Mouse (Mus musculus): ENCODE measurements around the gene Olfr457. TPM values are rescaled to one million over a fixed set of nuclear protein-coding genes. Genes with fewer than 3 reads are reported as not detected.
"Not testable (repeated sequence)": the region's sequence is repeated elsewhere in the genome, so short reads cannot be mapped to it uniquely, and the experiment has no call there.

Olfr457 gene
- polyA plus RNA-seq, 1 experiment: not detected

GRCm38 (mm10) chr6:42484633-42485032, 8.5 kb upstream of the Olfr457 start:
- no peaks in the 10 kb centered on the region for H3K27me3 ChIP-seq (ENCODE audit: control insufficient read depth, insufficient read depth, low read length, poor library complexity, severe bottlenecking)
- no peak overlapping the region for H3K4me3 ChIP-seq (ENCODE audit: low read depth, low read length)
- H3K9me3 ChIP-seq (replicated peaks; ENCODE audit: control insufficient read depth, insufficient read depth, low read length, poor library complexity, severe bottlenecking): no peaks in the 10 kb centered on the region
- H3K36me3 ChIP-seq (ENCODE audit: control insufficient read depth, insufficient read depth, low read length, poor library complexity, severe bottlenecking): no peaks in the 10 kb centered on the region
- H3K9ac ChIP-seq (ENCODE audit: low read depth, poor library complexity, severe bottlenecking): no peak overlapping the region
- no peaks in the 10 kb centered on the region for H3K4me1 ChIP-seq (ENCODE audit: control insufficient read depth, insufficient read depth, low read length)
- TF ChIP-seq CTCF (IDR thresholded peaks at IDR 0.05; ENCODE audit: low read depth, low read length) (no peak), POLR2A (IDR thresholded peaks at IDR 0.05; ENCODE audit: insufficient read depth, low read length) (no peak), EP300 (IDR thresholded peaks at IDR 0.05; ENCODE audit: insufficient read depth, low read depth, low read length) (no peak)
- no peak overlapping the region for H3K27ac ChIP-seq (ENCODE audit: insufficient read depth, low read length)

DNA sequence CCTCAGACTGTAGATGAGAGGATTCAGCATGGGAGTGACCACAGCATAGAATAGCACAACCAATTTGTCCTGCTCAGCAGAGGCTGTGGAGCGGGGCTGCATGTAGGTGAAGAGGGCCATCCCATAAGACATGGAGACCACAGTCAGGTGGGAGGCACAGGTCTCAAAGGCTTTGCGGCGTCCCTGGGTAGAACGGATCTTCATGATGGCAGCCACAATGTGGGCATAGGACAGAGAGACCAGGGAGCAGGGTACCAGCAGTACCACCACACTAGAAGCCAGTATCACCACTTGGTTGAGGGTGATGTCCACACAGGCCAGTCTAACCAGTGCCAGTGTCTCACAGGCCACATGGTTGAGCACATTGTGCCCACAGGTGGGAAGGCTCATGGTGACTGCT, 4.8 kb downstream of the Olfr457 start:
- H3K27ac ChIP-seq (ENCODE audit: insufficient read depth, low read length); H3K4me1 ChIP-seq (ENCODE audit: control insufficient read depth, insufficient read depth, low read length); H3K36me3 ChIP-seq (ENCODE audit: control insufficient read depth, insufficient read depth, low read length, poor library complexity, severe bottlenecking); H3K4me3 ChIP-seq (ENCODE audit: low read depth, low read length); H3K9me3 ChIP-seq (replicated peaks; ENCODE audit: control insufficient read depth, insufficient read depth, low read length, poor library complexity, severe bottlenecking); H3K27me3 ChIP-seq (ENCODE audit: control insufficient read depth, insufficient read depth, low read length, poor library complexity, severe bottlenecking); H3K9ac ChIP-seq (ENCODE audit: low read depth, poor library complexity, severe bottlenecking): not testable (repeated sequence)

- Histone ChIP-seq H3K36me3 (ENCODE audit: control insufficient read depth, insufficient read depth, low read length, poor library complexity, severe bottlenecking) (no peaks in the 10 kb centered on the region), H3K4me3 (ENCODE audit: low read depth, low read length) (no peak overlapping the region), H3K9ac (ENCODE audit: low read depth, poor library complexity, severe bottlenecking) (no peak overlapping the region), H3K4me1 (ENCODE audit: control insufficient read depth, insufficient read depth, low read length) (no peaks in the 10 kb centered on the region), H3K27ac (ENCODE audit: insufficient read depth, low read length) (no peak overlapping the region), H3K27me3 (ENCODE audit: control insufficient read depth, insufficient read depth, low read length, poor library complexity, severe bottlenecking) (no peaks in the 10 kb centered on the region), H3K9me3 (replicated peaks; ENCODE audit: control insufficient read depth, insufficient read depth, low read length, poor library complexity, severe bottlenecking) (no peaks in the 10 kb centered on the region)
- TF ChIP-seq CTCF (IDR thresholded peaks at IDR 0.05; ENCODE audit: low read depth, low read length) (no peak), POLR2A (IDR thresholded peaks at IDR 0.05; ENCODE audit: insufficient read depth, low read length) (no peak), EP300 (IDR thresholded peaks at IDR 0.05; ENCODE audit: insufficient read depth, low read depth, low read length) (no peak)
These were observed 5.6 kb downstream of the Olfr457 start for GRCm38 (mm10) chr6:42470542-42470941.

- H3K27me3 ChIP-seq (ENCODE audit: control insufficient read depth, insufficient read depth, low read length, poor library complexity, severe bottlenecking): no peaks in the 10 kb centered on the region
- no peak within 1 kb of the TSS for H3K9ac ChIP-seq (ENCODE audit: low read depth, poor library complexity, severe bottlenecking)
- H3K9me3 ChIP-seq (replicated peaks; ENCODE audit: control insufficient read depth, insufficient read depth, low read length, poor library complexity, severe bottlenecking): no peaks in the 10 kb centered on the region
- TF ChIP-seq EP300 (IDR thresholded peaks at IDR 0.05; ENCODE audit: insufficient read depth, low read depth, low read length) (no peak), CTCF (IDR thresholded peaks at IDR 0.05; ENCODE audit: low read depth, low read length) (no peak), POLR2A (IDR thresholded peaks at IDR 0.05; ENCODE audit: insufficient read depth, low read length) (no peak)
- no peaks in the 10 kb centered on the region for H3K36me3 ChIP-seq (ENCODE audit: control insufficient read depth, insufficient read depth, low read length, poor library complexity, severe bottlenecking)
- no peak within 1 kb of the TSS for H3K27ac ChIP-seq (ENCODE audit: insufficient read depth, low read length)
- H3K4me1 ChIP-seq (ENCODE audit: control insufficient read depth, insufficient read depth, low read length): no peaks in the 10 kb centered on the region
- no peak within 1 kb of the TSS for H3K4me3 ChIP-seq (ENCODE audit: low read depth, low read length)
These were observed 11.0 kb downstream of the Olfr457 start, which contains the start of gene Olfr458 for GRCm38 (mm10) chr6:42465096-42465495. Olfr458 (minus strand) TSS chr6:42465196.

GRCm38 (mm10) chr6:42447381-42447780, 28.8 kb downstream of the Olfr457 start:
- Histone ChIP-seq H3K4me3 (ENCODE audit: low read depth, low read length) (no peak overlapping the region), H3K9me3 (replicated peaks; ENCODE audit: control insufficient read depth, insufficient read depth, low read length, poor library complexity, severe bottlenecking) (no peaks in the 10 kb centered on the region), H3K36me3 (ENCODE audit: control insufficient read depth, insufficient read depth, low read length, poor library complexity, severe bottlenecking) (no peaks in the 10 kb centered on the region), H3K4me1 (ENCODE audit: control insufficient read depth, insufficient read depth, low read length) (no peaks in the 10 kb centered on the region), H3K27ac (ENCODE audit: insufficient read depth, low read length) (no peak overlapping the region), H3K27me3 (ENCODE audit: control insufficient read depth, insufficient read depth, low read length, poor library complexity, severe bottlenecking) (no peaks in the 10 kb centered on the region), H3K9ac (ENCODE audit: low read depth, poor library complexity, severe bottlenecking) (no peak overlapping the region)
- TF ChIP-seq CTCF (IDR thresholded peaks at IDR 0.05; ENCODE audit: low read depth, low read length) (no peak), POLR2A (IDR thresholded peaks at IDR 0.05; ENCODE audit: insufficient read depth, low read length) (no peak), EP300 (IDR thresholded peaks at IDR 0.05; ENCODE audit: insufficient read depth, low read depth, low read length) (no peak)

DNA sequence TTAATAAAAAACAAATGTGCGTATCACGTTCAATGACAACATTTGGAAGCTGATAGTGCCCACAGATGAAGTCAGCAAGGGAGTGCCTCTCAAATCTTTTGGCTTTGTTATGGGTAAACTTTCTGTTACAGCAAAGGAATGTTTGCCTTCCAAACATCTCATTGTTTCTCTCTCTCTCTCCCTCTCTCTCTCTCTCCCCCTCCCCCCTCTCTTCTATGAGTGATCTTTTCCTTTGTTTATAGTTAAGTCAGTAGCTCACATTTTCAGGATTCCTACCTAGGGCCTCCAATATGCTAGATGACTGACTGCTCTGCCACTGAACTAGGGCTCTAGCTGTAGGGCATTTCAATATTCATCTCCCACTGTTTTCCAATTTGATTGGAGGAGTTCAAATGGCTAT, 31.6 kb downstream of the Olfr457 start:
- no peaks in the 10 kb centered on the region for H3K27me3 ChIP-seq (ENCODE audit: control insufficient read depth, insufficient read depth, low read length, poor library complexity, severe bottlenecking)
- H3K36me3 ChIP-seq (ENCODE audit: control insufficient read depth, insufficient read depth, low read length, poor library complexity, severe bottlenecking): no peaks in the 10 kb centered on the region
- no peaks in the 10 kb centered on the region for H3K4me1 ChIP-seq (ENCODE audit: control insufficient read depth, insufficient read depth, low read length)
- H3K9ac ChIP-seq (ENCODE audit: low read depth, poor library complexity, severe bottlenecking): no peak overlapping the region
- H3K4me3 ChIP-seq (ENCODE audit: low read depth, low read length): no peak overlapping the region
- H3K9me3 ChIP-seq (replicated peaks; ENCODE audit: control insufficient read depth, insufficient read depth, low read length, poor library complexity, severe bottlenecking): no peaks in the 10 kb centered on the region
- TF ChIP-seq CTCF (IDR thresholded peaks at IDR 0.05; ENCODE audit: low read depth, low read length) (no peak), POLR2A (IDR thresholded peaks at IDR 0.05; ENCODE audit: insufficient read depth, low read length) (no peak), EP300 (IDR thresholded peaks at IDR 0.05; ENCODE audit: insufficient read depth, low read depth, low read length) (no peak)
- no peak overlapping the region for H3K27ac ChIP-seq (ENCODE audit: insufficient read depth, low read length)

All from ES-Bruce4 (cell line).